Mouse (Mus musculus): ENCODE data around the gene Snn. TPM values are rescaled to one million over a fixed set of nuclear protein-coding genes. Genes with fewer than 3 reads are reported as not detected.

Gene Snn
- polyA plus RNA-seq, 1 experiment from 2014 or later: 34.5 TPM

DNA sequence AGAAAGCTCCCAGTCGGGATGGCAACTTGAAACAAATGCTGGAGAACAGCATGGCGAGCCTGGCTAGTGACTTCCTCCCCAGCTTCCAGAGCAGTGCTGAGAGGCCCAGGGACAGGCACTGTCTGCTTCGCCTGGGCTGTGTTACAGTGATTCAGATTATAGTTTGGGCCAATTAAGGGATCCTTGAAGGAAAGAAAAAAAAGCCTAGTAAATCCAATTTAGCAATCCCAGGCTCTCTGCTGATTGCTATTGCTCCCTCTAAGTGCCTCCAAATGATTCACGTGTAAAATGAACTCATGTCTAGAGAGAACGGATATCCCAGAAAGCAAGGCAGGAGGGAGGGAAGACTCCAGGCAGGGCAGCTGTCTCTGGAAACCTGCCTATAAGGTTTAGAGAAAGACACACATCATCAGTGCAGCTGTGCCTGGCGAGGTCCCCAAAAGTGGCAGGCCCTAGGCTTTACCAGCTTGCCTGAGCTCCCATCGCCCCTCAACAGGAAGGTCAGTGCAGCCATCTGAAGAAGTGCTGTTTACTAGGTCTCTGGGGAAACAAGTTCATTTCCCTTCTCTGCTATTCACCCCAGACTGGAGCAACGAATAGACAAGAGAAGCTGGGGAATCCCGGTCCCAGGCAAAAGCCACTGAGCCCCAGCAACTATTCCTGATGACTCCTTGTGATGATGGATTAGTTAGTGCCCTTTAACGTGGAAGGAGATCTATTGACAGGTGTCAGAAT, 30.3 kb downstream of the Snn start:
- H3K4me1 ChIP-seq: no peaks in the 10 kb centered on the region
- H3K9me3 ChIP-seq: no peaks in the 10 kb centered on the region
- H3K36me3 ChIP-seq: peaks cover 55% of the 10 kb centered on the region
- no peak overlapping the region for H3K4me2 ChIP-seq
- no peak for ATAC-seq (ENCODE audit: insufficient number of reproducible peaks, low FRiP score, low TSS enrichment, low read depth)
- H3K27me3 ChIP-seq: no peaks in the 10 kb centered on the region
- H3K4me3 ChIP-seq: no peak overlapping the region
- 69% methylated on average over 10 of the region's 10 CpGs for WGBS
- no peak overlapping the region for H3K9ac ChIP-seq
- H3K27ac ChIP-seq: no peak overlapping the region

DNA sequence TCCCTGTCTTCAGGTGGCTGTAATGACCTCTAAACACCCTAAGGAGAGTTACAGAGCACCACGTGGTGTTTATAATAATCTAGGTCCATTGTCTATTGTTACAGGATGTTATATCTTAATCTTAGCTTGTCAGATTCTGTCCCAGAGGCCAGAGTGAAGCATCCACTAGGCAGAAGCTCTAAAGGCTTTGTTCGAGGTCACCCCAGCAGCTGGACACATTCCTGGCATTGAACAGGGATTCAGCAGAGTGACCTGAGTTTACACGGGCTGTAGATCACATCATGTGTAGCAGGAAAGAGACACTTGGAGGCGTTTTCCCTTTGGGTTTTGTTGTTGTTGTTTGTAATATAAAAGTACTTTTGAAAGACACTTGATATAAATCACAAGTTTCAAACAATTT, 31.3 kb downstream of the Snn start:
- 74% methylated on average over 4 of the region's 4 CpGs for WGBS
- Histone ChIP-seq H3K4me3 (no peak overlapping the region), H3K4me2 (no peak overlapping the region), H3K9me3 (no peaks in the 10 kb centered on the region), H3K27me3 (no peaks in the 10 kb centered on the region), H3K4me1 (no peaks in the 10 kb centered on the region), H3K9ac (no peak overlapping the region), H3K27ac (no peak overlapping the region), H3K36me3 (peaks cover 52% of the 10 kb centered on the region)
- ATAC-seq (ENCODE audit: insufficient number of reproducible peaks, low FRiP score, low TSS enrichment, low read depth): no peak

DNA sequence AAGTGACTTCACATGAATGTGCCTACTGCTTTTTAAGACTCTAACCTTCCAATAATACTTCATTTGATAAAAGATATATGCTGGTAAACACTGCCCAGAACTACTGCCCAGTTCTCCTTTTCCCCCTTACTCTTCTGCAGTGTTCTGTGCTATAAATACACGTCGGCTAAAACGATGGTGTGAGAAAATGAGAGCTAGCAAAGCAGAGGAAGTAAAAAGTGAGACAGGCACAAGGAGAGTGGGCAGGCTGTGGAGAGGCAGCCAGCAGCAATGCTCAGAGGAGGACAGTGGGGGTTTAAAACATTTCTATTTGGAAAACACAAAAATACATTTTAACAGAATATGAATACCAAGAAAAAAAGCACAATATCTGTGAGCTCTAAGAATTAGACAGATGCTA, 31.8 kb downstream of the Snn start:
- Histone ChIP-seq H3K9me3 (no peaks in the 10 kb centered on the region), H3K4me3 (no peak overlapping the region), H3K4me2 (no peak overlapping the region), H3K9ac (no peak overlapping the region), H3K27me3 (no peaks in the 10 kb centered on the region), H3K4me1 (no peaks in the 10 kb centered on the region), H3K36me3 (peaks cover 47% of the 10 kb centered on the region), H3K27ac (no peak overlapping the region)
- no peak for ATAC-seq (ENCODE audit: insufficient number of reproducible peaks, low FRiP score, low TSS enrichment, low read depth)
- 59% methylated on average over 3 of the region's 3 CpGs for WGBS

DNA sequence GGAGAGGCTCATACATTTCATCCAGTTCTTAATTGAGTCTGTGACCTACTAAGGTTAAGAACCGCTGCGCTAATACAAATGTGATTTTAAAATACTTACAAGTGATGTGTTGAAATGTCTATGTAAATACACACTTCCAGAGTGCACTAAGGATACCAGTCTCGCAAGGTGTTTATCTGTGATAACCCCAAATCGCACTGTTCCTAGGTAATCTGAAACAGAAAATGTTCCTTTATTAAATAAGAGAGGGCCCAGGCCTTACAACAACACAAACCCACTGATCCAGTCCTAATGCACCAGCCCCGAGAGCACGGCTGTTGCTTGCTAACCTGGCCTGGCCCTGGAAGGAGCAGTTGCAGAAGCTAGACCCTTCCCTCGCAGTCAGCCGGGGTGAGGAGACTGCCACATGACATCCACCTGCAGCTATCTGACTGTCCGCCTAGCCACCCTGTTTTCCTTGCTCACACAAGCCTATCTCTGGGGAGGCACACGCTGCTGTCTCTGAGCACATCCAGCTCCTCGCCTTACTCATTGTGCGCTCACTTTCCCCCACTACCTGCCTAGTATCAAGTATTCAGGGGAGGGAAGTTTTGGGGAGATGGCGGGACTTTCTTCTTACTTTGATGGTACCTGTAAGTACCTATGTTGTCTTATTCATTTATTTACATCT, 33.1 kb downstream of the Snn start:
- no peaks in the 10 kb centered on the region for H3K9me3 ChIP-seq
- 87% methylated on average over 13 of the region's 13 CpGs for WGBS
- H3K4me2 ChIP-seq: no peak overlapping the region
- no peak overlapping the region for H3K27ac ChIP-seq
- H3K27me3 ChIP-seq: no peaks in the 10 kb centered on the region
- H3K4me1 ChIP-seq: 0 out of 2 replicates have a peak, but pooled peaks cover 4% of the 10 kb centered on the region
- ATAC-seq (ENCODE audit: insufficient number of reproducible peaks, low FRiP score, low TSS enrichment, low read depth): no peak
- no peak overlapping the region for H3K4me3 ChIP-seq
- H3K9ac ChIP-seq: no peak overlapping the region
- peaks cover 34% of the 10 kb centered on the region for H3K36me3 ChIP-seq

- Histone ChIP-seq H3K9ac (no peak overlapping the region), H3K27me3 (no peaks in the 10 kb centered on the region), H3K4me1 (0 out of 2 replicates have a peak, but pooled peaks cover 4% of the 10 kb centered on the region), H3K4me2 (no peak overlapping the region), H3K27ac (no peak overlapping the region), H3K9me3 (no peaks in the 10 kb centered on the region), H3K36me3 (0 out of 2 replicates have a peak, but pooled peaks cover 6% of the 10 kb centered on the region), H3K4me3 (no peak overlapping the region)
- 57% methylated on average over 3 of the region's 3 CpGs for whole genome bisulfite sequencing
- no peak for ATAC-seq (ENCODE audit: insufficient number of reproducible peaks, low FRiP score, low TSS enrichment, low read depth)
These were observed 36.6 kb downstream of the Snn start for GRCm38 (mm10) chr16:11097301-11097700.

DNA sequence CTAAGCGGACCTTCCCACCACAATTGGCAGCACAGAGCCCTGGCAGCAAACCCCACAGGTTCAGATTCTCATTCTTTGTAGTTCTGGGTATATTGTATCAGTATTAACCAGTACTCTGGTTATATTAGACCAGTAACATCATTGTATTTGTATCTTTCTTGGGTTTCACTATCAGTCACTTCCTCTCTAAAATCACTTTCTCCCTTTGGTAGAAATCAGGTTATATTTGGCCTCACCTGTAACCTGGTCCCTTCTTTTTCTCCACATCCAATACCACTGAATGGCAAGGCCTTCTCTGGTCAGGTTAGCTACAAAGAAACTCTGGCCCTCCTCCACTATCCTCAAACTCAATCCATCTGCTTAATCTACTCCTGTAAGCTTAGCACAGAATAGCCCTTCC, 44.2 kb downstream of the Snn start:
- no peak for ATAC-seq (ENCODE audit: insufficient number of reproducible peaks, low FRiP score, low TSS enrichment, low read depth)
- 68% methylated on average over 1 of the region's 1 CpGs for WGBS
- H3K27me3 ChIP-seq: no peaks in the 10 kb centered on the region

DNA sequence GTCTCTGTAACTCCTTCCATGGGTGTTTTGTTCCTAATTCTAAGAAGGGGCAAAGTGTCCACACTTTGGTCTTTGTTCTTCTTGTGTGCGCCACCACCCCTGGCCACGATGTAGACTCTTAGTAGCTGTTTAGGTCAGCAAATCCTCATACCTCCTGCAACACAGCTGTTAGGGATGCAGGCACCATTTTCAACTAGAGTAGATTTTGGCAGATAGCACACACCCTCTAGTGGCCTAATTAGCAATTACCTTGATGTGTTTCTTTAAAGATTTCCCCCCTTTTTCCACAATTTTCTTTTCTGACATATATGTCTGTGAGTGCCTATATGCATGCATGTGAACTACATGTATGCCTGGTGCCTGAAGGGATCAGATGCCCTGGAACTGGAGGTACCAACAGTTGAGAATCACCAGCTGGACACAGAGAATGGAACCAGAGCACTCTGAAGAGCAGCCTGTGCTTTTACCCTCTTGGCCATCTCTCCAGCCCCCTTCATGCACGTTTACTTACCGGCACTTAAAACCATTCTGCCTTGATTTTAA, 48.5 kb downstream of the Snn start:
- WGBS: 79% methylated on average over 4 of the region's 4 CpGs
- Histone ChIP-seq H3K9me3 (no peaks in the 10 kb centered on the region), H3K27ac (no peak overlapping the region), H3K36me3 (peaks cover 20% of the 10 kb centered on the region), H3K4me3 (no peak overlapping the region), H3K4me1 (no peaks in the 10 kb centered on the region), H3K4me2 (no peak overlapping the region), H3K9ac (no peak overlapping the region), H3K27me3 (no peaks in the 10 kb centered on the region)
- no peak for ATAC-seq (ENCODE audit: insufficient number of reproducible peaks, low FRiP score, low TSS enrichment, low read depth)

More for the DNA sequence above, 44.2 kb downstream of the Snn start:
- Histone ChIP-seq H3K9ac (no peak overlapping the region), H3K4me3 (no peak overlapping the region), H3K27ac (no peak overlapping the region), H3K36me3 (peaks cover 16% of the 10 kb centered on the region), H3K4me2 (no peak overlapping the region), H3K4me1 (no peaks in the 10 kb centered on the region), H3K9me3 (no peaks in the 10 kb centered on the region)

DNA sequence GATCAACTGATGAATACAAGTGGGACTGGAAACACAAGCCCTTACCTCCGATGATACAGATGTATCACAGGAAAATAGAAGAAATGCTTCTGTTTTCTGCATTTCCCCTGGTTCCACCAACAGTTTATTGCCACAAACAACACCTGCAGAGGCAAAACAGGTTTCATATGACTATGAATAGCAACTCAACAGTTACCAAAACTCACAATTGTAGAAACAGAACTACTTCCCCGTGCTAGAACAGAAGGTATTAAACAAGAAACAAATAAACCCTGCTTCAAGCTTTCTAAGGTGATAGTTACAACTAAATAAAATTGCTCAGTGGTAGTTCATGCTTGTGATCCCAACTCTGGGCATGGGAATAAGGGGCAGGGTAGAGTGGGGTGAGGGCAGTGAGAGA, 61.9 kb downstream of the Snn start:
- WGBS: 85% methylated on average over 2 of the region's 2 CpGs
- H3K4me3 ChIP-seq: no peak overlapping the region
- no peak overlapping the region for H3K27ac ChIP-seq
- no peak for ATAC-seq (ENCODE audit: insufficient number of reproducible peaks, low FRiP score, low TSS enrichment, low read depth)
- H3K27me3 ChIP-seq: no peaks in the 10 kb centered on the region
- no peaks in the 10 kb centered on the region for H3K9me3 ChIP-seq
- H3K9ac ChIP-seq: no peak overlapping the region
- peaks cover 55% of the 10 kb centered on the region for H3K36me3 ChIP-seq
- H3K4me2 ChIP-seq: no peak overlapping the region
- H3K4me1 ChIP-seq: no peaks in the 10 kb centered on the region

DNA sequence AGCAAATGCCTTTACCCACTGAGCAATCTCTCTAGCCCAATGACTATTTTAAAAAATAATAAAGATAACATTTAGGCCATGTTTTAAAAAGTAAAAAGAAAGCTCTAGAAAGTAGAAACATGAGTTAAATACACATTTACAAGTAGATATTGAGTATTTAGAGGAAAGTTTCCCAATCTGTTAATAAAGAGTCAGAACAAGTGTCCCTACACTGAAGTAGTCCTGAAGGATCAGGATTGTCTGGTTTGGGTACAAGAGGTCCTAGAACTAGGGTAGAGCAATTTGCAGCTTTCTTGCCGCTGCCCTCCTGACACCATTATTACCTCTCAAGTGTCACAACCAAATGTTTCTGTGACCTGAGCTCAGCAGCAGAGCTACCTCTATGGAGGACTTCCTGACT, 63.4 kb downstream of the Snn start:
- Histone ChIP-seq H3K36me3 (peaks cover 63% of the 10 kb centered on the region), H3K27ac (no peak overlapping the region), H3K9me3 (no peaks in the 10 kb centered on the region), H3K4me3 (no peak overlapping the region), H3K9ac (no peak overlapping the region), H3K4me1 (no peaks in the 10 kb centered on the region), H3K27me3 (no peaks in the 10 kb centered on the region), H3K4me2 (no peak overlapping the region)
- no peak for ATAC-seq (ENCODE audit: insufficient number of reproducible peaks, low FRiP score, low TSS enrichment, low read depth)
- WGBS: 85% methylated on average over 1 of the region's 1 CpGs

Other genes starting within 250 kb of the Snn start
- gene Gm11172, start 248.0 kb upstream of the Snn start, polyA plus RNA-seq (2015; fragmentation: Nextera tagmentation; extraction: Ambion mirVana): not detected in 2 replicates
- gene Rmi2, start 225.9 kb upstream of the Snn start, polyA plus RNA-seq (2015; fragmentation: Nextera tagmentation; extraction: Ambion mirVana): 2.8 and 3.0 TPM in 2 replicates
- 113 and 120 TPM in 2 replicates for gene Litaf, start 5.2 kb downstream of the Snn start, polyA plus RNA-seq (2015; fragmentation: Nextera tagmentation; extraction: Ambion mirVana)
- gene Txndc11, start 73.7 kb downstream of the Snn start, polyA plus RNA-seq (2015; fragmentation: Nextera tagmentation; extraction: Ambion mirVana): 37.4 and 41.6 TPM in 2 replicates
- 99.4 and 102 TPM in 2 replicates for gene Zc3h7a, start 115.4 kb downstream of the Snn start, polyA plus RNA-seq (2015; fragmentation: Nextera tagmentation; extraction: Ambion mirVana)
- gene Rsl1d1, start 142.4 kb downstream of the Snn start, polyA plus RNA-seq (2015; fragmentation: Nextera tagmentation; extraction: Ambion mirVana): 156 and 160 TPM in 2 replicates
- gene Gspt1, start 193.4 kb downstream of the Snn start, polyA plus RNA-seq (2015; fragmentation: Nextera tagmentation; extraction: Ambion mirVana): 60.8 and 75.5 TPM in 2 replicates